Mouse (Mus musculus) stomach, embryonic 15.5 days (tissue): ENCODE data around the gene Ticam1. TPM values are rescaled to one million over a fixed set of nuclear protein-coding genes. Genes with fewer than 3 reads are reported as not detected.

Source experiments
- ATAC-seq: fragments of 200-750 bp; cut with Nextera tagmentation; 2 replicates; pipeline ENCODE4 v1.8.0; 2017; ENCODE audit warnings: low read depth, moderate number of reproducible peaks, moderate TSS enrichment; ENCODE audit not compliant: insufficient read depth, low FRiP score
- H3K27ac ChIP-seq: fragments of 300-500 bp; sonication (generic); 2 replicates; pipeline ENCODE4 v1.5.1; 2015; ENCODE audit warnings: mild to moderate bottlenecking, inconsistent platforms
- H3K27me3 ChIP-seq: fragments of 300-500 bp; sonication (generic); replicated peaks from 2 replicates; pipeline ENCODE4 v1.6.1; 2015; ENCODE audit warnings: inconsistent platforms
- H3K36me3 ChIP-seq: fragments of 300-500 bp; sonication (generic); 2 replicates; pipeline ENCODE4 v1.6.1; 2015; ENCODE audit warnings: inconsistent platforms
- H3K4me1 ChIP-seq: fragments of 300-500 bp; sonication (generic); 2 replicates; pipeline ENCODE4 v1.6.1; 2015; ENCODE audit warnings: inconsistent platforms
- H3K4me2 ChIP-seq: fragments of 300-500 bp; sonication (generic); 2 replicates; pipeline ENCODE4 v1.6.1; 2015; ENCODE audit warnings: mild to moderate bottlenecking, inconsistent platforms
- H3K4me3 ChIP-seq: fragments of 300-500 bp; sonication (generic); replicated peaks from 2 replicates; pipeline ENCODE4 v1.5.1; 2015; ENCODE audit warnings: inconsistent platforms
- H3K9ac ChIP-seq: fragments of 300-500 bp; sonication (generic); 2 replicates; pipeline ENCODE4 v1.6.1; 2015; ENCODE audit warnings: inconsistent platforms
- H3K9me3 ChIP-seq: fragments of 300-500 bp; sonication (generic); 2 replicates; pipeline ENCODE4 v1.6.1; 2016; ENCODE audit warnings: inconsistent platforms
- WGBS: fragments of 180-500 bp; shearing (Covaris S2); methylation state at CpG from one replicate; pipeline ENCODE4 v1.1.7; 2015; 5-methylcytosine and 5-hydroxymethylcytosine counted together
- polyA plus RNA-seq: library from polyadenylated mRNA; unstranded; fragments of >200 nt; fragmentation: Nextera tagmentation; extraction: Ambion mirVana; gene quantifications from 2 replicates; pipeline ENCODE4 v1.2.1, GENCODE M21; 2015

Ticam1 gene
- polyA plus RNA-seq, 1 experiment from 2014 or later = 6.6 TPM

DNA sequence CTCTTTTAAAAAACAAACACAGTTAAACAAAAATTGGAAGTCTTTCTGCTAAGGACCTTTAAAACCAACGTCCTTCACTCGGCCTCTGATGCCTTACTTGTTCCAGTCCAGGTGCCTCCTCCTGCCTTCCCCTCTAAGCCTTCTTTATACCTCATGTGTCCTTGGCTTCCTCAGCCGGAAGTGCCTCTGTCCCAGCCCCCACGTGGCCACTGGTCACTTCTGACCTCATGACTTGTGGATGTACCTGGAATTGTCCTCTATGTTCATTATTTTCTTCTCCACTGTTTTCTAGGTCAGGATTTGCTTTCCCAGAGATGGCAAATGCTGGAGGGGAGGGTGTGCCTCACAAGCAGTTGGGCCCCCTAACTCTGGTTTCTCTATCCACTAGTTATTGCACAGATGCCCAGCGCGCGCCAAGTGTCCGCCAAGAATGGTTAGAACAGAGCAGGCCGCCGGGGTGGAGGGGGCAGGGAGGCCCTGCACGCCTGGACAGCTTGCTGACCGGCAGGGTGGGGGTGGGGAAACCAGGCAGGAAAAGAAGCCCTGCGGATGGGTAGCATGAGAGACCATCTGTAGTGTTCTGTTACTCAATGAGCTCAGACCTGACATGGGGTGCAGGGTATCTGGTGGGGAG is 25.9 kb upstream of the Ticam1 start:
- Histone ChIP-seq H3K9ac (no peak overlapping the region), H3K27ac (peak overlapping the region; percentile 90), H3K36me3 (no peaks in the 10 kb centered on the region), H3K4me1 (peaks cover 42% of the 10 kb centered on the region), H3K4me3 (peak overlapping the region; percentile 83; the same call in 1 of the 2 replicates), H3K27me3 (no peaks in the 10 kb centered on the region), H3K9me3 (no peaks in the 10 kb centered on the region), H3K4me2 (peak overlapping the region; percentile 97)
- 33% methylated on average over 13 of the region's 13 CpGs for WGBS
- ATAC-seq = peak; percentile 15

DNA sequence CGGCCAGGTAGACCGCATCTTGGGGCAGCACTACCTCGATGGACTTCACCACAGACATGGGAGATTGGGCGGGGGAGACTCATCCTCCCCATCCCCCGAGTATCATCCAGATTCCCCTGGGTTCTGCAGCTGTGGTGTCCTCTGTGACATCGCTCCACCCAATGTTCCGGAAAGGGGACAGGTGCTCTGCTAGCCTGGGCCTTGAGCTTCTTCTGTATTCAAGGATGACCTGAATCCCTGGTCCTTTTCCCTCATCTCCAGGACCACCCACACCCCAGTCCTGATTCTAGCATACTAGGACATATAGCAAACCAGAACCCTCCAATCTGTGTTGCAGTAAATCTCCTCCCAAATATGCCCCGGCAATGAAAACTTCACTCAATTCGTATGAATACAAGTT is 23.6 kb upstream of the Ticam1 start, which contains the start of gene Arrdc5:
TSS of gene Arrdc5 (minus strand) at position 101 of the 400 bp plus-strand sequence.
- Histone ChIP-seq H3K4me3 (no peak within 1 kb of the TSS), H3K4me2 (no peak within 1 kb of the TSS), H3K9ac (no peak within 1 kb of the TSS), H3K27ac (no peak within 1 kb of the TSS), H3K4me1 (peaks cover 19% of the 10 kb centered on the region), H3K27me3 (no peaks in the 10 kb centered on the region), H3K9me3 (no peaks in the 10 kb centered on the region), H3K36me3 (no peaks in the 10 kb centered on the region)
- ATAC-seq = no peak
- WGBS = 91% methylated on average over 9 of the region's 9 CpGs

DNA sequence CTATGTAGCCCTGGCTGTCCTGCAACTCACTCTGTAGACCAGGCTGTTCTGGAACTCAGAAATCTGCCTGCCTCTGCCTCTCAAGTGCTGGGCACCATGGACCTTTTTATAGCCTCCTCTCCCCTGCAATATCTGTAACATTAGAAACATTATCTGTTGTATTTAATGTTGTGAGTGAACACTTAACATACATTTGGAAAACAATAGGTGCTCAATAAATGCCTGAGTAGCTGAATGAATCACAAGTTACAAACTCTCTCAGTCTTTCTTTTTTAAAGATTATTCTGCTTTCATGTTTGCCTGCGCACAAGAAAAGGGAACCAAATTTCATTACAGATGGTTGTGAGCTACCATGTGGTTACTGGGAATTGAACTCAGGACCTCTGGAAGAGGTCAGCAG is 21.7 kb upstream of the Ticam1 start:
- WGBS = 89% methylated on average over 1 of the region's 1 CpGs
- Histone ChIP-seq H3K9me3 (no peaks in the 10 kb centered on the region), H3K4me1 (peaks cover 9% of the 10 kb centered on the region), H3K4me3 (no peak overlapping the region), H3K36me3 (no peaks in the 10 kb centered on the region), H3K9ac (no peak overlapping the region), H3K27me3 (no peaks in the 10 kb centered on the region), H3K4me2 (no peak overlapping the region), H3K27ac (no peak overlapping the region)
- ATAC-seq = no peak

DNA sequence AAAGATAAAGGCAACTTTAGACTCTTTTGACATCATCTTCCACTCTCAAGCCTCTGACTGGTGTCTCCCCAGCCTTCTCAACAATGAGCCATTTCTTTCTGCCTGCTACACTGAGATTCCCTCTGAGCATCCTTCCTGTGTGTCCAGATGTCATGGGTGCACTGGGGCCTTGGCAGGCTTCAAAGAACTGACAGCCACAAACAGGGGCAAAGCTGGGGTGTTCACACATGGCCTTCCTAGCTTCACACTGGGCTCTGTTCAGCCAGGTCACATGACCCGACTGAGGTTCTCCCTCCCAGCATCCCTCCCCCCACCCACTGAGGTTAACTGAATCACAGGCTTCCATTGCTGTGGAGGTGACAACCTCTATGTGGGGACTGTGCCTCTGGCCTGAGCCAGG is 19.6 kb upstream of the Ticam1 start:
- WGBS = 76% methylated on average over 1 of the region's 1 CpGs
- H3K27me3 ChIP-seq = no peaks in the 10 kb centered on the region
- H3K4me2 ChIP-seq = no peak overlapping the region
- no peak overlapping the region for H3K27ac ChIP-seq
- no peaks in the 10 kb centered on the region for H3K36me3 ChIP-seq
- H3K9me3 ChIP-seq = no peaks in the 10 kb centered on the region
- H3K4me3 ChIP-seq = no peak overlapping the region
- H3K9ac ChIP-seq = no peak overlapping the region
- no peak for ATAC-seq
- peaks cover 4% of the 10 kb centered on the region for H3K4me1 ChIP-seq

DNA sequence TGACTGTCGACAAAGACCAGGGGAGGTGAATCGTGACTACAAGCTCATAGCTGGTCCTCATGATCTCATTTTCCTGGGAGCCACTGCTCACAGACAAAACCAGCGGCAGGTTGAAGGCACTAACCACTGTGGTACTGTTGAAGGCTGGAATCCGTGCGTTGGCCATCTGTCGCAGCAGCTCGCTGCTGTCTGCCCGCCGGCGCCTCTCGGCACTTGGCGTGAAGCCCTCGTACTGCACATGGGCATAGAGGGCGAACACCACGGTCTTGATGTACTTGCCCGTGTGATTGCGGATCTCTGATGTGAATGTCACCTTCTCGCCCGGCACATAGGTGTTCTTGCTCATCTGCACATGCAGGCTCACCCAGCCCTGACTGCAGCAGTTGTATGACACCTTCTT is 17.7 kb upstream of the Ticam1 start:
- WGBS = 87% methylated on average over 19 of the region's 19 CpGs
- Histone ChIP-seq H3K9ac (no peak overlapping the region), H3K4me2 (no peak overlapping the region), H3K27me3 (no peaks in the 10 kb centered on the region), H3K27ac (no peak overlapping the region), H3K4me1 (peaks cover 10% of the 10 kb centered on the region), H3K36me3 (no peaks in the 10 kb centered on the region), H3K4me3 (no peak overlapping the region), H3K9me3 (no peaks in the 10 kb centered on the region)
- ATAC-seq = no peak

DNA sequence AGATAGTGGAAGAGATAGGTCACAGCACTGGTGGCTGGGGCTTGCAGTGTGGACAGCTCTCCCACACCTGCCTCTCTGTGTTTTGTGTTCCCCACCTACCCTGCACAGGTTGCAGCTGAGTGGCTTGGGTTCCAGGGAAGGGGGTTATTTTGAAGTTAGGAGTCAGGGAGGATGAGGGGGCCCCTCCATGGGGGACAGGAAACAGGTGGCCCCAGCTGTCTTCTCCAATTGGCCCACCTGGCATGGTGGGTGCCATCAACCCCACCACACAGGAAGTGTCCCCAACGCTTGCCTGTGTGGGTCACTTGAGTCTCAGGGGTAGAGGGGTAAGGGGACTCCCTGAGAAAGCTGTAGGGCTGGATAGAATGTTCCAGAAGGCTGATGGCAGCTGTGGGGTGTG is 16.7 kb upstream of the Ticam1 start:
- Histone ChIP-seq H3K4me2 (no peak overlapping the region), H3K9ac (no peak overlapping the region), H3K4me1 (peaks cover 18% of the 10 kb centered on the region), H3K4me3 (no peak overlapping the region), H3K27ac (no peak overlapping the region), H3K27me3 (no peaks in the 10 kb centered on the region), H3K9me3 (no peaks in the 10 kb centered on the region), H3K36me3 (no peaks in the 10 kb centered on the region)
- ATAC-seq = no peak
- WGBS = 57% methylated on average over 1 of the region's 1 CpGs

DNA sequence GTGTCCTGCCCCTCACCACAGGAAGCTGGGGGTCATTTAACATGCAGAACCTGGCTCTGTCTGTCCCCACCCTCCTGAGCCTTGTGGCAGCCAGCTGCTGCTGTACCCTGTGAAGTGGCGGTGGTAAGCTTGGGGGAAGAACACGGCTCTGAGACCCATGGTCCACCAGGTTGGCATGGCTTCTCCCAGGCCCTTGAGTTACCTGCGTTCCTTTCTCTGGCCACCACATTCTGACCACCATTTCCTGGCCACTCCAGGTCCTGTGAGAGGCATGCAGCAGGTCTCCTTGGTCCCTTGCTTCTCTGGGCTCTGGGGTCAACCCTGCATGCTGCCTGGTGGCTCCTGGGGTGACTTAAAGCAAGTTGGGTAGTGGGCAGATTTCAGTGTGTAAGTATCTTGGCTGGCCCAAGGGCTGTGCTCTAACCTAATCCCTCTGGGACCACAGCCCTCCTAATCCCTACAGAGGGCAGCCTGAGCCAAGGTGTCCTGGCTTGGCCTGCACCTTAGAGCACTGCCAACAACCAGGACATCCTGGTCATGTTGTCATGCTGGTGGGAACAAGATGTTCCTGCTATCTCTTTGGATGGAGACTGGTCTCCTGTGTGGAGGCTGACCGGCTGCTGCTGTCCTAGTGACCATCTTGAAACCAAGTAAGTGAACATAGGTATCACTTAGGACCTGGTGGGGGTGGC is 16.1 kb upstream of the Ticam1 start, which contains the start of gene Plin3:
TSS of gene Plin3 (minus strand) at position 343 of the 692 bp plus-strand sequence.
- no peaks in the 10 kb centered on the region for H3K36me3 ChIP-seq
- ATAC-seq = no peak
- no peak within 1 kb of the TSS for H3K4me3 ChIP-seq
- H3K27ac ChIP-seq = peak within 1 kb of the TSS; percentile 97; the same call in 1 of the 2 replicates
- WGBS = 89% methylated on average over 4 of the region's 4 CpGs
- H3K4me2 ChIP-seq = no peak within 1 kb of the TSS
- H3K9me3 ChIP-seq = no peaks in the 10 kb centered on the region
- no peak within 1 kb of the TSS for H3K9ac ChIP-seq
- no peaks in the 10 kb centered on the region for H3K27me3 ChIP-seq
- H3K4me1 ChIP-seq = peaks cover 24% of the 10 kb centered on the region

DNA sequence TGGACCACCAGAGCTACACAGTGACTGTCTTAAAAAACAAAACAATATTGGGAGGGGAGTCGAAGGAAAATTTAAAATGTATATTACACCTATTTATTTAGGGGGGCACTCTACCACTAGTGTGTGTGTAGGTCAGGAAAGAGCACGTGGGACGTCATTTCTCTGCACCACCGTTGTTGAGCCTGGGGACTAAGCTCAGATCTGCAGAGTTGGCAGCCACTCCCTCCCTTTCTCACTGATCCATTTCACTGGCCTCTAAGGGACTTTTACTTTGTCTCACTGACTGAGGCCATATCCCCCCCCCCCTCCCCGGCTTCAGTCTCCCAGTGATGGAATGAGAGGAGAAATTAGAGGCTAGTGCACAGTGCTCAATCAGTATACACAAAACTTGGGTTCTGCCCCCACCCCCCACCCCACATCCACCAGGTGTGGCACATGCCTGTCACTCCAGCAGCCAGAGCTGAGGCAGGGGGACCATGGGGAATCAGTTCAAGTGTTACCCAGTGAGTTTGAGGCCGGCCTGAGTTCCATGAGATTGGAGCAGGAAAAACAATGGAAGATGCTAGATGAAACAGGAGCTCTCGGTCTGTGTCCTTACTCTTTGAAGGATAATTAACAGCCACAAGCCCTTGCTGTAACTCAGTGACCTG is 15.4 kb upstream of the Ticam1 start:
- Histone ChIP-seq H3K4me2 (no peak overlapping the region), H3K4me3 (no peak overlapping the region), H3K27me3 (no peaks in the 10 kb centered on the region), H3K36me3 (0 out of 2 replicates have a peak, but pooled peaks cover under 1% of the 10 kb centered on the region), H3K4me1 (peaks cover 29% of the 10 kb centered on the region), H3K9ac (no peak overlapping the region), H3K27ac (peak overlapping the region; percentile 97), H3K9me3 (no peaks in the 10 kb centered on the region)
- ATAC-seq = no peak
- 82% methylated on average over 7 of the region's 7 CpGs for WGBS

DNA sequence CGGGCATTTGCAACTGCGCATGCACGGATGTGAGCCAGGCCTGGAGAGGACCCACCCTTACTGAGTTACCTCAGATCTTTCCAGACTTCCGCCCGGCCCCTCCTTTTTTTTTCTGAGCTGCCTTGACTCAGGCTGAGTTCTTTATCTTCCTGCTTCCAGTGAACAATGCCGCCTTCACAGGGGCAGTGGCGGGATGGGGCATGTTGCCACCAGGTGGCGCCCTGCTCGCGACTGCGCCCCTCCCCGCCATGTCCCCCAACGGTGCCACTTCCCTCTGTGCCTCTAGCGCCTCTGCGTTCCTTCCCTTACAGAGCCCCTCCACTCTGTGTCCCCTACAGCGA is 14.6 kb upstream of the Ticam1 start:
- Histone ChIP-seq H3K4me3 (peak overlapping the region; percentile 57), H3K9me3 (no peaks in the 10 kb centered on the region), H3K36me3 (peaks cover 8% of the 10 kb centered on the region), H3K9ac (peak overlapping the region; percentile 19; the same call in 1 of the 2 replicates), H3K4me2 (peak overlapping the region; percentile 79), H3K27me3 (no peaks in the 10 kb centered on the region), H3K27ac (peak overlapping the region; percentile 97), H3K4me1 (peaks cover 31% of the 10 kb centered on the region)
- 2% methylated on average over 16 of the region's 16 CpGs for WGBS
- ATAC-seq = peak; percentile 88

DNA sequence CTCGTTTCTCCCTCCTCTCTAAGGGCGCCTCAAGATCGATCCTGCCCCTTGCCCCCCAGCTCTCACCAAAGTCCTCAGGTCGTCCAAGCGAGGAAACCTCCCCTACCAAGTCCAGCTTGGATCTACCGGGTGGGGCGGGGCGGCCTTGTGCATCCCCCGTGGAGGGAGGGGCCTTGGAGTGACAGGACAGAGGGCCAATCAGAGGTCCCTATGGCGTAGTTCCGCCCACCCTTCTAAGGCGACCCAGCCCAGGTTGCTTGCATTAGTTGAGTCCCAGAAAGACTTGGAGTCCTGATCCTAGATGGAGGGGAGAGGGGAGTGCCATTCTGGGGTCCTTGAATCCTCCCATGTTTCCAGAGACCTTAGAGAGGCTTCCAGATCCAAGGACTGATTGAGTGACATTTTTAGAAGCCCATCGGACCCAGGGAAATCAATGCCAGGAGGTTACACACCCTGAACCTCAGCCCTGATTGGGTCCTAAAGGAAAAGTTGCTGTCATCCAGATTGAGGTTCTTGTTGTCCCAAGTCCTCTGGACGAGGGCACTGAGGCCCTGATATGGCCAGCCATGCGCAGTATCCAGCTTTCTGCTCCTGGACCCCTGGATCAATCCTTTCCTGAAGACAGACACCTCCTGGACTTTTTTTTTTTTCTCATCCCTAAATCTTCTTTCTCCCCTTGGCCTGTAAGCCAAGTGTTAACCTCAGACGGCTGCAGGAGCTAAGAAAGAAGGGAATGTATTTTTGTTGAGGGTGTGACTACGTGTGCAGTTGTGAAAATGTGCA is 14.0 kb upstream of the Ticam1 start:
- no peaks in the 10 kb centered on the region for H3K9me3 ChIP-seq
- peak overlapping the region; percentile 57 for H3K4me3 ChIP-seq
- peak overlapping the region; percentile 97 for H3K27ac ChIP-seq
- WGBS = 4% methylated on average over 17 of the region's 17 CpGs
- H3K36me3 ChIP-seq = peaks cover 14% of the 10 kb centered on the region
- H3K9ac ChIP-seq = peak overlapping the region; percentile 45
- peak overlapping the region; percentile 79 for H3K4me2 ChIP-seq
- ATAC-seq = peak; percentile 87
- H3K4me1 ChIP-seq = peaks cover 31% of the 10 kb centered on the region
- H3K27me3 ChIP-seq = no peaks in the 10 kb centered on the region

DNA sequence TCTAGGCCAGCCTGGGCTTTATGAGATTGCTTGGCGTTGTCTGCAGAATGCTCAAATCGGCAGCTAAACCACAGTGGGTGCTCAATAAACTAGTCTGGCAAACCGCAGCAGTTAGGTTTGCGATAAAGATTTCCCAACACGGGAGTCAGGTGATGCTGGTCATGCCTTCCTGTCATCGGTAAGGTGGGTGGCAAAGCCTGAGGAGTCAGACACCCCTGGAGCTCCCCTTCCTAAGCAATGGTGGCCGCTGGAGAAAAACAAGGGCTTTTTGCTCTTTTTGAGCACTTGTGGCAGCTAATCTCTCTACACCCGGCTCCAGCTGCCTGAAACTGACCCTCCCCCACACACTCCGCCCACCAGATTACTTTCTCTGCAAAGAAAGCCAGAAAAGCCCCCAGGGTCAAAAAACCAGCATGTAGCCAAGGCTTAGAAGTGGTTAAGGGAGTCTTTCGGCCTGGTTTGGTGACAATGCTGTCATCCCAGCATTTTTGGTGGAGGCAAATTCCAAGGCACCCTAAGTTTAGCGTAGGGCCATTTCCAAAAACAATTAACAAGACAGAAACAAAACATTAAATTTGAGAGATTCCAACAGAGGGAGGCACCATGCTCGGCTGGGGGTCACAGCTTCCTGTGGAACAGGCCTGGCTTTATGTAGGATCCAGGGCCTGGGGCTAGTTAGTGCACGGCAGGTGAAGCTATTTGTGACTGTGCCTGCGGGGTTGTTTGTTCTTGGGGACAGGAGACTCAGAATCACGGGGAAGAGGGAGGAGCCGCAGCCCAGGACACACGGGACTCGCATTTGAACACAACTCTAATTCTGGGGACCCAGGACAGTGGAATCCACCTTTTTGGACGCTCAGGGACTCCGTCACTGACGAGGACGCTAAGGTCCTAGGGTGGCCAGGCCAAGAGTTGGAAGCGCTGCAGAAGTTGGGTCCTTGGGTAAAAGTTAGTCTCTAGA is 13.1 kb upstream of the Ticam1 start:
- WGBS = 3% methylated on average over 23 of the region's 23 CpGs
- peaks cover 31% of the 10 kb centered on the region for H3K4me1 ChIP-seq
- no peaks in the 10 kb centered on the region for H3K27me3 ChIP-seq
- H3K27ac ChIP-seq = peak overlapping the region; percentile 97
- peak; percentile 8; the same call in 1 of the 2 replicates for ATAC-seq
- H3K4me3 ChIP-seq = peak overlapping the region; percentile 57
- peak overlapping the region; percentile 45 for H3K9ac ChIP-seq
- H3K9me3 ChIP-seq = no peaks in the 10 kb centered on the region
- peaks cover 23% of the 10 kb centered on the region for H3K36me3 ChIP-seq
- peak overlapping the region; percentile 79 for H3K4me2 ChIP-seq
